Mouse (Mus musculus) midbrain, embryonic 12.5 days (tissue): ENCODE results near the gene Celsr2. TPM values are rescaled to one million over a fixed set of nuclear protein-coding genes. Genes with fewer than 3 reads are reported as not detected.

Experiments used
- ATAC-seq: fragments of 200-750 bp; cut with Nextera tagmentation; 2 replicates; pipeline ENCODE4 v1.8.0; 2017; ENCODE audit warnings: low read depth, moderate TSS enrichment, moderate library complexity; ENCODE audit not compliant: low FRiP score
- H3K27ac ChIP-seq: fragments of 300-500 bp; sonication (generic); replicated peaks from 2 replicates; pipeline ENCODE4 v1.5.1; 2016; ENCODE audit warnings: mild to moderate bottlenecking
- H3K27me3 ChIP-seq: fragments of 300-500 bp; sonication (generic); 2 replicates; pipeline ENCODE4 v1.6.1; 2016; ENCODE audit warnings: mild to moderate bottlenecking
- H3K36me3 ChIP-seq: fragments of 300-500 bp; sonication (generic); 2 replicates; pipeline ENCODE4 v1.6.1; 2016
- H3K4me1 ChIP-seq: fragments of 300-500 bp; sonication (generic); 2 replicates; pipeline ENCODE4 v1.6.1; 2016
- H3K4me2 ChIP-seq: fragments of 300-500 bp; sonication (generic); replicated peaks from 2 replicates; pipeline ENCODE4 v1.6.1; 2016; ENCODE audit warnings: mild to moderate bottlenecking, moderate library complexity
- H3K4me3 ChIP-seq: fragments of 300-500 bp; sonication (generic); 2 replicates; pipeline ENCODE4 v1.5.1; 2016; ENCODE audit warnings: mild to moderate bottlenecking
- H3K9ac ChIP-seq: fragments of 300-500 bp; sonication (generic); replicated peaks from 2 replicates; pipeline ENCODE4 v1.6.1; 2016; ENCODE audit warnings: mild to moderate bottlenecking, moderate library complexity
- H3K9me3 ChIP-seq: fragments of 300-500 bp; sonication (generic); 2 replicates; pipeline ENCODE4 v1.6.1; 2016; ENCODE audit warnings: mild to moderate bottlenecking
- WGBS: fragments of 180-500 bp; shearing (Covaris S2); methylation state at CpG from one replicate; pipeline ENCODE4 v1.1.7; 2016; 5-methylcytosine and 5-hydroxymethylcytosine counted together
- polyA plus RNA-seq: library from polyadenylated mRNA; unstranded; fragments of >200 nt; fragmentation: Nextera tagmentation; extraction: Ambion mirVana; gene quantifications from 2 replicates; pipeline ENCODE4 v1.2.1, GENCODE M21; 2016

Celsr2 gene
- polyA plus RNA-seq, 1 experiment from 2014 or later = 73.3 TPM

DNA sequence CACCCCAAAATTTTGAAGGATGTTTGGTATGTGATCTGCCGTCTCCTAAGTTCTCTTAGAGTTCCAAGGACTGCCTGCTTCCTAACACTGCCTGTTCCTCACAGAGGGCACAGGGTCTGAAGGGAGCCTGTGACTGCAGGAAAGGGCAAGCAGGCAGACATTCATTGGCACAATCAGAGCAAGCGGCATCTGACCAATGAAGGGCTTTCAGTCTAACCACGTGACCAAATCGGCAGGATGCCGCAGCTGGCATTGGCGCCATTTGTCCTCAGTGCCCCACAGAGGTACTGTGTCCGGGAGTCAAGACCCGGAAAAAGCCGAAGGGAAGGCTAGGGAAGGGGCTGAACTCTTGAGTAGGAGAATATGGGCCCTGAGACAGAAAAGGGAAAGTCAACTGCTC is 48.2 kb downstream of the Celsr2 start:
- H3K4me3 ChIP-seq = no peak overlapping the region
- 0 out of 2 replicates have a peak overlapping the region, but pooled peaks have one; percentile 2 for H3K9ac ChIP-seq
- ATAC-seq = no peak
- 61% methylated on average over 9 of the region's 9 CpGs for WGBS
- H3K27ac ChIP-seq = no peak overlapping the region
- H3K27me3 ChIP-seq = no peaks in the 10 kb centered on the region
- peaks cover 6% of the 10 kb centered on the region; the same call in 1 of the 2 replicates for H3K4me1 ChIP-seq
- H3K4me2 ChIP-seq = peak overlapping the region; percentile 24; the same call in 1 of the 2 replicates
- H3K36me3 ChIP-seq = no peaks in the 10 kb centered on the region
- no peaks in the 10 kb centered on the region for H3K9me3 ChIP-seq

DNA sequence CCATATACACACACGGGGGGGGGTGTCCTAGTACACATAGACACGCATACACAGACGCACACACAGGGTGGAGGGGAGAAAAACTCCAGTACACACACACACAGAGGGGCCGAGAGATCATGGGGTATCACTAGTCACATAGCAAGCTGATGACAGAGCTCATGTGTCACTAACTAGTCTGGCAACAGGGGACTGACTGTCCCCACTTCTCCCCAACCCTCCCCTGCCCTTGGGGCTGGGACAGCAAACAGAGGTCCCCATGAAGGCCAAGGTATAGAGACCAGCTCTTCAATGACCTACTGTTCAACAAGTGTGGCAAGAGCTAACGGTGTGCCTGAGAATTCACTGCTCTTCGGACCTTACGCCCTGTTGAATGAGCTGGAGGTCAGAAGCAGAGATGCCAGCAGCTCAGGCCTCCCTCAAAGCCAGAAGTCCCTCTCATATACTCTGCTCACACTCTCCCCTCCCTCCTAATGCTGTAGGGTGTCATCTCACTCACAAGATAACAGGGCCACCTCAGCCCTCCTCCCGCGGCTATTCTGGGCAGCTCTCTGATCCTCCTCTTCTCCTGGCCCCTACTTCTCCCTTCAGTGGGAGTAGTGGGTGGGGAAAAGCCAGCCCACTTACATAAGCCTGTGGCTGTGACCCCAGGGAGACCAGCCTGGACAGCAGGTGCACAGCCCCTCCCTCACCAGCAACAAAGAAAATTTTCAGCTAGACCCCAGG is 50.9 kb downstream of the Celsr2 start, which contains the start of gene Mybphl:
Gene Mybphl, plus strand, starts transcription at position 642 of the 726 bp plus-strand sequence.
- Histone ChIP-seq H3K9ac (no peak within 1 kb of the TSS), H3K9me3 (no peaks in the 10 kb centered on the region), H3K4me1 (peaks cover 22% of the 10 kb centered on the region), H3K4me3 (no peak within 1 kb of the TSS), H3K4me2 (no peak within 1 kb of the TSS), H3K36me3 (no peaks in the 10 kb centered on the region), H3K27me3 (no peaks in the 10 kb centered on the region), H3K27ac (no peak within 1 kb of the TSS)
- no peak for ATAC-seq
- WGBS = 76% methylated on average over 9 of the region's 9 CpGs

DNA sequence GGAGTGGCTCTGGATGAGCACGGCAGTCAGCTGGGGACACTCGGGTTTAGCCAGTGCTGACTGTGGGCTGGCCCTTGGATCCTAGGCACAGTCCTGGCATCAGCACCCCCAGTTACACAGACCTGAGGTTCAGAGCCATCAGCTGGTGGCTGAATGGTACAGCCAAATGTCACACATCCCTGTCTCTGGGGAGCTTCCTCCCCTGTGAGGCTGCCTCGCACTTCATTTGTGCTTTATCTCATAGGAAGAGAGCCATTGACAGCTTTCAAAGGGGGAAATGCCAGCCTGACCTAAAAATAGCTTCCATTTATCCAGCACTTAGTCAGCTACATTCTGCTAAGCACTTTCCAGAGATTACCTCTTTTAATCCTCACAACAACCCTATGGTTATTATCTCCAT is 51.7 kb downstream of the Celsr2 start:
- no peak overlapping the region for H3K27ac ChIP-seq
- H3K27me3 ChIP-seq = no peaks in the 10 kb centered on the region
- H3K4me3 ChIP-seq = no peak overlapping the region
- H3K4me2 ChIP-seq = no peak overlapping the region
- WGBS = 76% methylated on average over 3 of the region's 3 CpGs
- H3K9ac ChIP-seq = no peak overlapping the region
- H3K9me3 ChIP-seq = no peaks in the 10 kb centered on the region
- peaks cover 22% of the 10 kb centered on the region for H3K4me1 ChIP-seq
- ATAC-seq = no peak
- H3K36me3 ChIP-seq = no peaks in the 10 kb centered on the region; the same call in 1 of the 2 replicates

DNA sequence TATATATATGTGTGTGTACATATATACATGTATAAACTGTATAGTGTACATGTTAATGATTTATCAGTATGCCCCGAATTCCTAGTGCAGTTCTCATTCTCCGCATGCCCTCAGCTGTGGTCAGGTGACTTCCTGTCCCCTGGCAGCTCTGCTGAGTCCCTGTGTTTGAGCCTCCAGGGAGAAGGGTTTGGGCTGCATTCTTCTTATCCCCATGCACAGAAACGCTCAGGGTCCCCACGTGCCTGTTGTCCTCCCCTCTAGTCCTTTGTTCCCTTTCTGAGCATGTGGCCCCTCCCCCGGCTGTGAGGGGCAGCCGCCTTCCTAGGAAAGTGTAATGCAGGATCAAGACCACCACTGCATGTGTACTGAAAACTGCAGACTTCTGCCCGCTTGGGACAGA is 54.5 kb downstream of the Celsr2 start:
- peak; percentile 85 for ATAC-seq
- Histone ChIP-seq H3K9ac (no peak overlapping the region; the same call in 1 of the 2 replicates), H3K9me3 (no peaks in the 10 kb centered on the region), H3K36me3 (peaks cover 23% of the 10 kb centered on the region), H3K27me3 (no peaks in the 10 kb centered on the region), H3K27ac (0 out of 2 replicates have a peak overlapping the region, but pooled peaks have one; percentile 4), H3K4me2 (peak overlapping the region; percentile 1; the same call in 1 of the 2 replicates), H3K4me3 (no peak overlapping the region), H3K4me1 (peaks cover 22% of the 10 kb centered on the region)
- WGBS = 8% methylated on average over 7 of the region's 7 CpGs

DNA sequence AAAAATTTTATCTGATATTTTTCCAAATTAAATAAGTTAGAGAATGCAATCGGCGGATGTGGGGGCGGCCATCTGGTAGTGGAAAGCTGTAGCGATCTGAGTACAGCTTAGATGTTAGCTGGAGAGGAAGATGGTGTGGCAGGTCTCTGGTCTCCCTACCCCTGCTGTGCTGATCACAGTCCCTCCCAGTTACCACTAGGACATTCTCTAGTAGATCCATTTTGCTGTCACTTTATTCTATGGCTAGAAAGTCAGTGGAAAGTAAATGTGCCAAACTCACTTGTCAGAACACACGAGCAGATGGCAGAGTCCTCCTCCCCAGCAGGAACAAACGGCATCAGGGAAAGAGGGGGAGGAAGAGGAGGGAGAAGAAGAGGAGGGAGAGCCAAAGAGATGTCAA is 56.9 kb downstream of the Celsr2 start:
- no peak overlapping the region for H3K4me3 ChIP-seq
- H3K4me1 ChIP-seq = peaks cover 15% of the 10 kb centered on the region
- no peak for ATAC-seq
- H3K27ac ChIP-seq = no peak overlapping the region
- H3K36me3 ChIP-seq = peaks cover 47% of the 10 kb centered on the region
- no peak overlapping the region for H3K9ac ChIP-seq
- WGBS = 88% methylated on average over 6 of the region's 6 CpGs
- H3K4me2 ChIP-seq = no peak overlapping the region
- H3K27me3 ChIP-seq = no peaks in the 10 kb centered on the region
- no peaks in the 10 kb centered on the region for H3K9me3 ChIP-seq

DNA sequence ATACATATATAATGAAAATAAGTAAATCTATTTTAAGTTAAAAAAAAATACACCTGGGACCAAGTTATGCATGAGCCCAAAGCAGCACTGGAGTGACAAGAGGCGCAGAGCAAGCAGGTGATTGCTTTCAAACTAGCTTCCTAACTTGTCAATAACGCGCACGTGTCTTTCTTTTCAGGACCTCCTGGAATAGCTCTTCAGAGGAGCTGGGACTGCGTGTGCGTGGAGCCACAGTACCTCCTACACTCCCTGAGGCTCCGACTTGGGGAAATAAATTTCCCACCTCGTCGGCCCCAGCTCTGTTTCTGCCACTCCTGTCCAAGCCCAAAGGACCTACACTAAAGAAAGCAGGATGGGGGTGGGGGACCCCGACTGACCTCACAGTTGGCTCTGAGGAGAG is 58.3 kb downstream of the Celsr2 start:
- WGBS = 90% methylated on average over 10 of the region's 10 CpGs
- Histone ChIP-seq H3K36me3 (peaks cover 60% of the 10 kb centered on the region), H3K4me3 (no peak overlapping the region), H3K4me2 (no peak overlapping the region), H3K4me1 (peaks cover 15% of the 10 kb centered on the region), H3K27ac (no peak overlapping the region), H3K9ac (no peak overlapping the region), H3K9me3 (no peaks in the 10 kb centered on the region), H3K27me3 (no peaks in the 10 kb centered on the region)
- no peak for ATAC-seq

DNA sequence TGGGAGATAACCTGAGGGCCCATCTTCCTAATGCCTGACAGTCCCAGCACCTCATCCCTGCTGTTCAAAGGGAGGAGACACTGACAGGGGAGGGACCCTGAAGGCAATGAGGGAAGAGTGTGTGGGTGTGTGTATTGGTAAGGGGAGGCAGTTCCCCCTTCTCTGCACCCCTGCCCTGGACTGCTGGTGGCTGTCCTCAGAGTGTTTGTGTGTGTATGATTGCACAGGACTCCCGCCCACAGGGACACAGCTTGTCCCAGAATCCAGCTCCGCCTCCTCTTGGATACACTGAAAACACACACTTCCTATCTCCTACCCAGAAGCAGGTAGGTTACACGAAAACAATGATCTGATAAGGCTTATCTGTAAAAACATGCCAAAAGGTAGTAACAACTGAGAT is 60.1 kb downstream of the Celsr2 start:
- Histone ChIP-seq H3K36me3 (peaks cover 78% of the 10 kb centered on the region), H3K27me3 (no peaks in the 10 kb centered on the region), H3K27ac (no peak overlapping the region), H3K4me3 (no peak overlapping the region), H3K4me2 (no peak overlapping the region), H3K9me3 (no peaks in the 10 kb centered on the region), H3K4me1 (peaks cover 2% of the 10 kb centered on the region), H3K9ac (no peak overlapping the region)
- ATAC-seq = no peak
- 96% methylated on average over 3 of the region's 3 CpGs for WGBS

DNA sequence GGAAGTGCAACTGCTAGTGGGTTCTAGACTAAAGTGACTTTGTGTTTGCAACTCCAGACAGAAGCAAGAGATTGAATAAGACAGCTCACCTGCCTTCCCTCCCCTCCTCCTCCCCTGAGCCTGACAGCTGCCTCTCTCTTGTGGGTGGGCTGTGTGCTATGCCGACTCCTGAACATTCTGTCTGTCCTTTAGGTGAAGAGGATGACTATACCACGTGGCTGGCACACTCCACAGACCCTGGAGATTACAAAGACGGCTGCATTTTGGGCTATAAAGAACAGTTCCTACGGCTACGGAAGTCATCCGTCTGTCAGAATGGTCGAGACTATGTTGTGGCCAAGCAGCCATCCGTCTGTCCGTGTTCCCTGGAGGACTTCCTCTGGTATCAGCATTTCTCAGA is 67.0 kb downstream of the Celsr2 start:
- Histone ChIP-seq H3K27ac (no peak overlapping the region), H3K9ac (no peak overlapping the region), H3K4me2 (no peak overlapping the region), H3K4me1 (no peaks in the 10 kb centered on the region), H3K4me3 (no peak overlapping the region), H3K9me3 (no peaks in the 10 kb centered on the region), H3K27me3 (no peaks in the 10 kb centered on the region), H3K36me3 (peaks cover 87% of the 10 kb centered on the region)
- ATAC-seq = no peak
- 87% methylated on average over 9 of the region's 9 CpGs for WGBS

DNA sequence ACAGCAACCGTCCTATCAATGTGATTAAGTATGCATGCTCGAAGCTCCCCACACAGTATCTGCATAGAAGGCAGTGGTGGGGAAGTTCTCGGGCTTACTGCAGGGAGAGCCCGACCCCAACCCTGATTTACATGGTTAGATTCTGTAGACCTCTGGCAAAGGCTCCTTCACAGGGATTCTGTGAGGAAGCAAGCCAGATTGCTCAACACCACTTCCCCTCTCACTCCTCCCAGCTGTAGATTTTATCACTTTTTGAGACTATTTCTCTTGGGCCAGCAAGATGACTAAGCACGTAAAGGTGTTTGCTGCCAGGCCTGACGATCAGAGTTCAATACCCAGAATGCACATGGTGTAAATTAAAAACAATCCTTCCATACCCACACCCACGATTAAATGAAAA is 69.5 kb downstream of the Celsr2 start:
- peaks cover 87% of the 10 kb centered on the region for H3K36me3 ChIP-seq
- no peaks in the 10 kb centered on the region for H3K27me3 ChIP-seq
- ATAC-seq = no peak
- H3K9ac ChIP-seq = no peak overlapping the region
- H3K9me3 ChIP-seq = no peaks in the 10 kb centered on the region
- no peak overlapping the region for H3K27ac ChIP-seq
- no peak overlapping the region for H3K4me3 ChIP-seq
- H3K4me1 ChIP-seq = no peaks in the 10 kb centered on the region
- 92% methylated on average over 7 of the region's 7 CpGs for WGBS
- no peak overlapping the region for H3K4me2 ChIP-seq

DNA sequence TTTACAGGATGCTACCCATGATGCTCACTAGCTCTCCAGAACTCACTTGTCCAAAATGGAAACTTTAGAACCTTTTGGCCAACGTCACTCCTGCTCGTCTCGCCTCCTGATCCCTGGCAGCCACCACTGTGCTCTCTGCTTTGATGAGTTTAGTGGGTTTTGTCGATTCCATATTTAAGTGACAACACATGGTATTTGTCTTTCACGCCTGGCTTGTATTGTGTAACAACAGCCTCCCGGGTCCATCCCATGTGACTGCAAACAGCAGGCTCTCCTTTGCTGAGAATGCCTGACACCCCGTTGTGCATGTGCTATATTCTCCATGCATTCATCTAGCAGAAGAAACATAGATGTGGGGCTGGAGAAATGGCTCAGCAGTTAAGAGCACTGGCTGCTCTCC is 73.2 kb downstream of the Celsr2 start:
- no peak for ATAC-seq
- H3K9ac ChIP-seq = no peak overlapping the region
- 86% methylated on average over 7 of the region's 7 CpGs for WGBS
- H3K4me3 ChIP-seq = no peak overlapping the region
- peaks cover 84% of the 10 kb centered on the region for H3K36me3 ChIP-seq
- H3K9me3 ChIP-seq = no peaks in the 10 kb centered on the region
- H3K4me2 ChIP-seq = no peak overlapping the region
- H3K4me1 ChIP-seq = no peaks in the 10 kb centered on the region
- no peak overlapping the region for H3K27ac ChIP-seq
- H3K27me3 ChIP-seq = no peaks in the 10 kb centered on the region

DNA sequence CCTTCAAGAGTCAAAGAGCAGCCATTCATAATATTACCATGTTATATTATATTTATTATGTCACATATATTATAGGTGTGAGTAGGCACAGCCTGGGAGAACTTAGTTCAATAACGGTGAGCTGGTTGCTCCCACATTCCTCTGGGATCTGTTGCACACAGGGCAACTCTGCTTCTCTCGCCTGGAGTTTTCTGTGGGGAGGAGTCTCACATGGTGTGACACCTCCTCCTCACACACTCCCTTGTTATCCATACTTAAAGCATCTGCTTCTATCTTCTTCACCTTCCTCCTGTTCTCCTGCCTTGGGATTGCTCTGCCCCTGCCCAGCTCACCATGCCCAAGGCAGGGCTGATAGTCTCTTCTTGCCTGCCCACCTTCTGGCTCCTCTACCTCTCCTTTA is 74.3 kb downstream of the Celsr2 start:
- Histone ChIP-seq H3K27me3 (no peaks in the 10 kb centered on the region), H3K36me3 (peaks cover 83% of the 10 kb centered on the region), H3K27ac (no peak overlapping the region), H3K4me2 (no peak overlapping the region), H3K4me1 (no peaks in the 10 kb centered on the region), H3K4me3 (no peak overlapping the region), H3K9ac (no peak overlapping the region), H3K9me3 (no peaks in the 10 kb centered on the region)
- 90% methylated on average over 2 of the region's 2 CpGs for WGBS
- ATAC-seq = no peak
